Mouse (Mus musculus) megakaryocyte progenitor cell, adult 5-6 weeks (primary cell): Measurements from ENCODE around the gene Dnali1. TPM values are rescaled to one million over a fixed set of nuclear protein-coding genes. Genes with fewer than 3 reads are reported as not detected.

ENCODE experiments used
- ATAC-seq: replicated peaks from 2 replicates; pipeline ENCODE4 v1.8.0; 2016; ENCODE audit warnings: mild to moderate bottlenecking, moderate TSS enrichment, inconsistent platforms; ENCODE audit not compliant: poor library complexity
- total RNA-seq, 2 experiments: library from RNA; stranded (forward) in 1 of 2; stranded (reverse) in 1 of 2; fragments of 157-497, 149-512 nt in 1 of 2; fragments of 200-1000 nt in 1 of 2; gene quantifications; 2 replicates each; pipeline versions ENCODE4 v1.2.3 to v1.2.4; 2015 to 2017

The Dnali1 gene
- total RNA-seq, 2 experiments from 2014 or later: 0.15 TPM; not detected in 1

- no peak for ATAC-seq
Measured at GRCm38 (mm10) chr4:125044454-125044853, 21.0 kb downstream of the Dnali1 start.

GRCm38 (mm10) chr4:125034341-125034740 lies 31.2 kb downstream of the Dnali1 start:
- ATAC-seq: no peak

- ATAC-seq: peak; percentile 99
Measured at GRCm38 (mm10) chr4:125029891-125030614, 35.5 kb downstream of the Dnali1 start.

- ATAC-seq: peak; percentile 74
Measured at GRCm38 (mm10) chr4:125020780-125021538, 44.5 kb downstream of the Dnali1 start.

- ATAC-seq: no peak
Measured at GRCm38 (mm10) chr4:125017431-125017830, 48.1 kb downstream of the Dnali1 start.

GRCm38 (mm10) chr4:125015806-125016635 lies 49.5 kb downstream of the Dnali1 start, which contains the start of gene Gnl2:
Gene Gnl2, plus strand, starts transcription at chr4:125016585.
- ATAC-seq: peak; percentile 86

- ATAC-seq: no peak
Measured at GRCm38 (mm10) chr4:125008712-125009111, 56.8 kb downstream of the Dnali1 start.

GRCm38 (mm10) chr4:125008220-125008619 lies 57.3 kb downstream of the Dnali1 start:
- no peak for ATAC-seq

- ATAC-seq: peak; percentile 70
Measured at GRCm38 (mm10) chr4:125007460-125007859, 58.0 kb downstream of the Dnali1 start.

Other genes with a start within 250 kb of the Dnali1 start
- 56.7 and 58.5 TPM in 2 replicates for gene Yrdc, start 215.0 kb downstream of the Dnali1 start, total RNA-seq (2015)
- 22.7 and 32.8 TPM in 2 replicates for gene Yrdc, start 215.0 kb downstream of the Dnali1 start, total RNA-seq (2017)
- 4.4 and 6.7 TPM in 2 replicates for gene 1110065P20Rik, start 214.5 kb downstream of the Dnali1 start, total RNA-seq (2015)
- gene 1110065P20Rik, start 214.5 kb downstream of the Dnali1 start, total RNA-seq (2017): 4.0 and 6.3 TPM in 2 replicates
- gene Maneal, start 203.5 kb downstream of the Dnali1 start, total RNA-seq (2015): 0.07 TPM in 1 of 2 replicates, not detected in the other
- gene Maneal, start 203.5 kb downstream of the Dnali1 start, total RNA-seq (2017): 0.14 and 0.17 TPM in 2 replicates
- gene Epha10, start 184.8 kb downstream of the Dnali1 start, total RNA-seq (2015): not detected in 2 replicates
- not detected in 2 replicates for gene Epha10, start 184.8 kb downstream of the Dnali1 start, total RNA-seq (2017)
- gene 9930104L06Rik, start 128.7 kb downstream of the Dnali1 start, total RNA-seq (2015): 4.4 and 6.5 TPM in 2 replicates
- 7.9 and 9.1 TPM in 2 replicates for gene 9930104L06Rik, start 128.7 kb downstream of the Dnali1 start, total RNA-seq (2017)
- 115 and 125 TPM in 2 replicates for gene Cdca8, start 126.4 kb downstream of the Dnali1 start, total RNA-seq (2015)
- 121 and 137 TPM in 2 replicates for gene Cdca8, start 126.4 kb downstream of the Dnali1 start, total RNA-seq (2017)
- 0.89 and 2.6 TPM in 2 replicates for gene Rspo1, start 79.3 kb downstream of the Dnali1 start, total RNA-seq (2015)
- gene Rspo1, start 79.3 kb downstream of the Dnali1 start, total RNA-seq (2017): 0.41 and 0.71 TPM in 2 replicates
- 87.0 and 101 TPM in 2 replicates for gene Gnl2, start 49.1 kb downstream of the Dnali1 start, total RNA-seq (2015)
- gene Gnl2, start 49.1 kb downstream of the Dnali1 start, total RNA-seq (2017): 133 and 205 TPM in 2 replicates
- gene Snip1, start 969 bp upstream of the Dnali1 start, total RNA-seq (2015): 22.0 and 28.6 TPM in 2 replicates
- 28.3 and 33.5 TPM in 2 replicates for gene Snip1, start 969 bp upstream of the Dnali1 start, total RNA-seq (2017)
- 37.5 and 48.8 TPM in 2 replicates for gene Meaf6, start 19.4 kb upstream of the Dnali1 start, total RNA-seq (2015)
- gene Meaf6, start 19.4 kb upstream of the Dnali1 start, total RNA-seq (2017): 39.0 and 57.7 TPM in 2 replicates
- 6.0 and 6.2 TPM in 2 replicates for gene Zc3h12a, start 62.1 kb upstream of the Dnali1 start, total RNA-seq (2015)
- gene Zc3h12a, start 62.1 kb upstream of the Dnali1 start, total RNA-seq (2017): 2.3 and 3.6 TPM in 2 replicates